Mouse (Mus musculus) inflammation-experienced regulatory T-cells, adult 6 months (primary cell): Measurements from ENCODE around the gene Med12. TPM values are rescaled to one million over a fixed set of nuclear protein-coding genes. Genes with fewer than 3 reads are reported as not detected.

Source experiments
- ATAC-seq: one replicate; pipeline ENCODE4 v1.8.0; 2017
- polyA plus RNA-seq, 3 experiments: library from polyadenylated mRNA; unstranded; fragments of 100-300 nt; shearing (Covaris generic); gene quantifications; one replicate each; pipeline ENCODE4 v1.2.1; 2017

Med12 gene
- polyA plus RNA-seq = 10 to 100 TPM; 55.5 to 98.4 (median 75.3) TPM

DNA sequence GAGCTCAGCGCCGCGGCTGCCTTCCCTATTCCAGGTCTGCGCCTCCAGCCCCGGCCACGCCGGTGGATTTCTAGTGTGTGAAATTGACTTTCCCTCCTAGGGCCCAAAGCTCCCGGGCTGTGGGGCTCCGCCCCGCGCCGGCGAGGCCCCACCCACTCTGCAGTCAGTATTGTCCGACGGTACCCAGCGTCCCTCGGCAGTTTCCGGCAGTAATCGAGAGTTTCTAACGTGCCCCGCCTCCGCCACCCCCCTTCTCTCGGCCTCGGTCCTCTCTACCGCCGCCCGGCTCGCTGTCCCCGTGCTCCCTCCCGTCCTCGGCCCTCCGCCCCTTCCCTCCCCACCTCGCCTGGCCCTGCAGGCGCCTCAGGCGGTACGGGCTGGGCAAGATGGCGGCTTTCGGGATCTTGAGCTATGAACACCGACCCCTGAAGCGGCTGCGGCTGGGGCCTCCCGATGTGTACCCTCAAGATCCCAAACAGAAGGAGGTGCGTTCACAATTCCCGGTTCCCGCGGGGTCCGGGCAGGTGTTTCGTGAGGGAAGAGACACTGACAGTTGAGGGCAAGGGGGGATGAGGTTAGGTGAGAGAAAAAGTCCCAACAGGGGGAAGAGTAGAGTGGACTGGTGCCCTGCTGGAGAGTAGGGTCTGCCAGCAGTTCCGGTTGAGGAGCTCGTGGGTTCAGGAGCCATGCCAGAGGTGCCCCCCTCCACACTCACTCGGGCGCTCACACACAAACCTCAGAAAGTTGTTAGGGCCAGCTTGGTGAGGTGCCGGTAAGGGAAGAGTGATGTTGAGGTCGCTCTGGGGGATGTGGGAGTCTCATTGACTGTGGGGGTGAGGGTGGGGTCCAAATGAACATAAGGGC lies at the start of gene Med12:
TSS of gene Med12 (plus strand) at position 156 of the 864 bp plus-strand sequence.
- peak; percentile 95 for ATAC-seq

- ATAC-seq = no peak
Measured at GRCm38 (mm10) chrX:101245011-101245410, 28.8 kb upstream of the Med12 start.

GRCm38 (mm10) chrX:101253952-101254729 lies 19.7 kb upstream of the Med12 start, which contains the start of gene Foxo4:
Foxo4 (plus strand) TSS chrX:101254528.
- peak; percentile 83 for ATAC-seq

GRCm38 (mm10) chrX:101254740-101255139 lies 19.1 kb upstream of the Med12 start:
- peak; percentile 16 for ATAC-seq

- ATAC-seq = no peak
Measured at GRCm38 (mm10) chrX:101256603-101257002, 17.2 kb upstream of the Med12 start.

DNA sequence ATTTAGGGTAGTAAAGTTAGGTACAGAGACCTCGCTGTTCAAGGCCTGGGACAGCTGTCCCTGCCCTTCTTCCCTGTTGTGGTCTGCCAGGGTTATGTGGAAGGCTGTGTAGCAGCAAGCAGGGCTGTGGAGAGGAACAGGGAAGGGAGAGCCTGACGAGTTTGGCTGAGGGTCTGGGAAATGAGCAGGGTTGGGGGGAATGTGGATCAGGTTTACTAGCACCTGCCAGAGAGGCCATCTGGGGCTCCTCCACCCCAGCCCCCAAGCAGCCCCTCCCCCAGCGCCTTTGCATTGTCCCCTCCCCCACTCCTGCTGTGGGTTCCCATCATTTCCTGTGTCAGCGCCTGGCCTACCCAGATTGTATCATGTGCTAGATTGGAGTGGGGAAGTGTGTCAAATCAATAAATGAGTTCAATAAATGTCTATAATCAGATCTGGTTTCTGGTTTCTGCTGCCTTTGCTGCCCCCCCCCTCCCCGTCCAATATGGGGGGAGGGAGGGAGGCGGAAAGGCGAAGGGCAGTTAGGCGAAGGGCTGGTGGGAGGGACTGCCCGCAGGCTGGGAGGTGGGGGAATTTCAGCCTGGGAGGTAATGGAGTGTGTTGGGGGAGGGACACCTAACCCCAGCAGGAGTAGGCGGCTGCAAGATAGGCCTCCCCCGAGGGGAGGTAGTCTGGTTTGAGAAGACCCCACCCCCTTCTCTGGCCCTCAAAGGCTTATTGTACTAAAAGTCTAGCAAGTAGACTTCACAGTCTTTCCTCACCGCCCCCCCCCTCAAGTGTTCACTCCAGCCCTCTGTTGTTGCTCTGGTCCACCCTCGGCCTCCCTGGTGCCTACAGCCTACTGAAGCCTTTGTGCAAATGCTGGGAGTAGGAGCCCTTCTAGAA lies 13.1 kb upstream of the Med12 start:
- peak; percentile 36 for ATAC-seq

- no peak for ATAC-seq
Measured at GRCm38 (mm10) chrX:101263892-101264291, 9.9 kb upstream of the Med12 start, which contains the start of gene Gm614. Gm614 (minus strand) TSS chrX:101263992.

- ATAC-seq = no peak
Measured at GRCm38 (mm10) chrX:101266631-101267030, 7.2 kb upstream of the Med12 start.

DNA sequence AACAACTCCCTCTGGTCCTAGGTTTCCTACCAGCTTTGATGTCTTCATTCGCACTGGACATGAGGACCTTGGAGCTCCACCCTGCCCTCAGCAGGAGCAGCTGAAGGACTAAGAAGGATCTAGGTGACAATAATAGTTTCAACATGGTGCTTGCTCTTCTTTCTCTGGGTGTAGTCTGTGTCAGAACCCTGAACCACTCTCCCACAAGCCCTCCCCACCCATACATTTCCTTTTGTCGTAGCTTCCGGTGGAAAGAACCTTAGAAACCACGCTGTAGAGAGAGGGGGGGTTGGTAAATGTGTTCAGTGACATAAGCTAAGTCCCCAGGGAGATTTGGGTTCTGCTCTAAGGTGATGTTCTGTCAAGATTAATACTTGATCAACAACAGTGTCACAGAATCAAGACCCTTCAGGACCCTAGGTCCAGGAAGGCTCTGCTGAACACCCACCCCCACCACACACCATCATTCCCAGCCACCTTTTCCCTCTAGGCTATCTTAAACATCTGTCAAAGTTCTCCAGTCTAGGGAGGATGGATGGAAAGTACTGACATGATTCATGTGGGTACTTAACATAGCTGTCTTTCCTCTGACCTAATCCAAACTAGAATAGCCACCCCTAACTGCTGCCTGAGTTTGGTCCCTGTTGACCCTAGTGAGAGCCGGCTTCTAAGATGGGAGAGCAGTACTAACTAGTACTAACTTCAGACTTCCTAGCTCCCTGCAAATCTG lies 5.6 kb upstream of the Med12 start, which contains the start of gene Il2rg:
TSS of gene Il2rg (minus strand) at position 231 of the 730 bp plus-strand sequence.
- ATAC-seq = peak; percentile 92

DNA sequence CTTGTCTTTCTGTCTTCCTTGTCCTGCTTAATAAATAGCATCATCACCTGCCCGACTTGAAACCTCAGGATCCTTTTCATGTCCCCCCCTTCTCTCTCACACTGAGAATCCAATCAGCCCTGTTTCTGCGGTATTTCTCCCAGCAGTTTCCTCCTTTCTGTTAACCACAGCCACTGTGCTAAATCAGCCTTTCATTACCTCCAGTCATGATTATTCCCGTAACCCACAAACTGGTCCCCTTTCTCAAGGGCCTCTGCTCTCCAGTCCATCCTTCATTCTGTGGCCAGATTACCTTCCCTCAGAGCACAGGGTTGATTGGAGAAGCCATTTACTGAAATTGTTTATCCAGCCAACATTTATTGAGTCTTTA lies 5.1 kb upstream of the Med12 start, which contains the start of gene Gm20489:
TSS of gene Gm20489 (minus strand) at position 269 of the 370 bp plus-strand sequence.
- ATAC-seq = no peak

DNA sequence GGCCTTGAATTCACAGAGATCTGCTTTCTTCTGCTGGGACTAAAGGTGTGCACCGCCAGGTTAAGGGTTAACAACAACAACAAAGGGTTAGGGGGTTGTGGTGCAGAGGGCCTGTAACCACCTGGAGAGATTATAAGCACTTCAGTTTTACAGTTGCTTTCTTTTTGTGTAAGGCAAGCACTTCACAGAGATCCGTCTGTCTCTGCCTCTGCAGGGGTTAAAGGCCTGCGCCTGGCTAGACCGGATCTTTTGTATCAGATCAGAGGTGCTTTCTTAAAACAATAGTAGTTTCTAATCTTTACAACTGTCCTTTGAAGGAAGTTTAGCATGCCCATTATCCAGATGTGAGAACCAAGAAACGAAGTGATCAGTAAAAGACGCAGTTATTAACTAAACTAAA lies 420 bp upstream of the Med12 start:
- peak; percentile 26 for ATAC-seq

DNA sequence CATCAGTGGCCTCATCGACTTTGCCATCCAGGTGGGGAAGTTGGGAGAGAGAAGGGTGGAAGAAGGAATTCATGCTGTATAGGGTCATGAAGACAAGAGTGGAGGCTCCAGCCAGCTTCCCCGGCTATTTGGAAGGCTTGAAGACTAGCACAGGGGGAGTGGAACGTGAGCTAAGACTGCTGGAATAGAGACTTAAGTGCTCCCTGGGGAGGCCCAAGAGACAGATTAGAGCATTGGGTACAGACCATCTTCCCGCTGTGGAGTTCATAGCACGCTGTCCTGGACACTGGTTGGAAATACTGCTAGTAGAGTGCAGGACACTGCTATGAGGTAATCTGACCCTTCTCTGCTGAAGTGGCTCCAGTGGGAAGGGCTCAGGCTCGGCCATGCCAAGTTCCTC lies 9.0 kb downstream of the Med12 start:
- no peak for ATAC-seq

DNA sequence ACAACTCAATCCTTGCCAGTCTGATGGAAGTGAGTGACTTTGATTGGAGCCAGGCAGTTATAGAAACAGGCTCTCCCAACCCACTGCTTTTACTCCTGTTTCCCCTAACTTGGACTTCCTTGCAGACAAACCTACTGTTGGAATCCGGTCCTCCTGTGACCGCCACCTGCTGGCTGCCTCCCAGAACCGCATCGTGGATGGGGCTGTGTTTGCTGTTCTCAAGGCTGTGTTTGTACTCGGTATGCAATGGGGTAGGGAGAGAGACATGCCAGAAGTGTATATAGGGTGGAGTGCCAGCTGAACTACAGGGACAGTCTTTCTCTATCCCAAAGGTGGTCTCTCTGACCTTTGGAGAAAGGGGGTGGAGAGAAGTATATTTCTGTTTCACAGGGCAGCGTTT lies 11.7 kb downstream of the Med12 start:
- peak; percentile 69 for ATAC-seq

DNA sequence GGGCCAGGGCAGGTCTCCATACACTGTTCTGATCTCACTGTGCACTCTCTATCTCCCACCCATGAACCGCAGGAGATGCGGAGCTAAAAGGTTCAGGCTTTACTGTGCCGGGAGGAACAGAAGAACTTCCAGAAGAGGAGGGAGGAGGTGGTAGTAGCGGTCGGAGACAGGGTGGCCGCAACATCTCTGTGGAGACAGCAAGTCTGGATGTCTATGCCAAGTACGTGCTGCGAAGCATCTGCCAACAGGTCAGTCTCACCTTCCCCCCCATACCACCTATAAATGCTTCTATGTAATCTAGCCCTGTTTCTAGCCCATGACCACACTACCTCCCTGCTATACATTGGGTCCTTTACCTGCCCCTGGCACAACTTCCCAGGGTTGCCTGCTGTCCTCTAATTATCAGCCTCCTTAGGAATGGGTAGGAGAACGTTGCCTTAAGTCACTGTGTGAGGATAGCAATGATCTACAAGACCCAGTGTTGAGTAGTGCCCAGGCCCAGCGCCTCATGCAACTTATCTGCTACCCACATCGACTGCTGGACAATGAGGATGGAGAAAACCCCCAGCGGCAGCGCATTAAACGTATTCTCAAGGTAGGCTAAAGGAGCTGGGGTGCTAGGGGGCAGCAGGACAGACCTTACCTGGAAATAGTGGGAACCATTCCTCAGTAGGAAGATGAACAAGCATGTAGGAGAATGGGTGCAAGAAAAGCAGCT lies 12.3 kb downstream of the Med12 start:
- no peak for ATAC-seq

DNA sequence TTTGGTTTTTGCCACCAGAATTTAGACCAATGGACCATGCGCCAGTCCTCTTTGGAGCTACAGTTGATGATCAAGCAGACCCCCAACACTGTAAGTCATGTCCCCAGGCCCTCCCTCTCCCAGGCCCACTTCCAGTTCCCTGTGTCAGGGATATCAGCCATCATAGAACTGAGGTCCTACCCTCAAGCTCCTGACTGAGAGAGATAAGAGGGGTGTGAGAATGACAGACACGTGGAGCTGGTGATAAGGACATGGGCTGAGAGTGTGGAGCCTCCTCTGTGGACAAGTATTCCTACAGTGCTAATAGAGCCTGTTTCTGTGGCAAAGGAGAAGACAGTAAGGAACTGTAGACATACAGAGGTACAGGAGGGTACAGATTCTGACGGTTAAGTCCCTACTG lies 13.7 kb downstream of the Med12 start:
- ATAC-seq = no peak

- no peak for ATAC-seq
Measured at GRCm38 (mm10) chrX:101288432-101288831, 14.6 kb downstream of the Med12 start.

- ATAC-seq = no peak
Measured at GRCm38 (mm10) chrX:101289037-101289436, 15.2 kb downstream of the Med12 start.

GRCm38 (mm10) chrX:101290111-101290510 lies 16.3 kb downstream of the Med12 start:
- ATAC-seq = no peak

GRCm38 (mm10) chrX:101299055-101299454 lies 25.2 kb downstream of the Med12 start, which contains the start of gene Nlgn3:
Nlgn3 (plus strand) TSS chrX:101299168.
- no peak for ATAC-seq
